In genomic region chr11:69910781-69911560, GRCm38 (mm10) we compare ENCODE assay signal across 20 mouse cellular contexts. TPM values are rescaled to one million over a fixed set of nuclear protein-coding genes. Genes with fewer than 3 reads are reported as not detected.
DNase-seq lines count a peak whose midpoint lies in the region; ATAC-seq lines count a peak whose summit lies in the region.
"Had no signal": no experiment of that assay in that cellular context is flagged by ENCODE, and none has a peak within 500 bp of the region (broad histone marks: within the 10 kb centered on the region; RNA-seq: fewer than 3 reads in every experiment).

No protein-coding gene starts in this region.

- peak overlapping the region; percentile 7; the same call in 1 of the 2 replicates for H3K4me3 ChIP-seq in hindbrain, embryonic 10.5 days
- H3K4me3 ChIP-seq in hindbrain, embryonic 11.5 days (ENCODE audit: low read depth, low read length) = no peak overlapping the region
- 0 out of 2 replicates have a peak overlapping the region, but pooled peaks have one; percentile 1 for H3K4me3 ChIP-seq in midbrain, embryonic 10.5 days
- H3K4me3 ChIP-seq in midbrain, embryonic 14.5 days (replicated peaks; ENCODE audit: low read depth, low read length) = no peak overlapping the region
- H3K4me3 ChIP-seq: gastrocnemius, adult 2 months; heart, adult 2 months; hindbrain, embryonic 15.5 days; intestine, embryonic 15.5 days; limb, embryonic 13.5 days; liver, embryonic 15.5 days; midbrain, embryonic 12.5 days had no signal

- peaks cover 31% of the 10 kb centered on the region for H3K4me1 ChIP-seq in hindbrain, embryonic 10.5 days (replicated peaks)
- H3K4me1 ChIP-seq in hindbrain, embryonic 11.5 days (replicated peaks; ENCODE audit: control insufficient read depth, insufficient read depth, low read length) = peaks cover 11% of the 10 kb centered on the region
- peaks cover 29% of the 10 kb centered on the region for H3K4me1 ChIP-seq in midbrain, embryonic 10.5 days
- H3K4me1 ChIP-seq in midbrain, embryonic 14.5 days (ENCODE audit: control insufficient read depth, insufficient read depth, low read length) = peaks cover 17% of the 10 kb centered on the region

- peaks cover 90% of the 10 kb centered on the region for H3K36me3 ChIP-seq in hindbrain, embryonic 10.5 days
- peaks cover 34% of the 10 kb centered on the region for H3K36me3 ChIP-seq in hindbrain, embryonic 11.5 days (ENCODE audit: control insufficient read depth, insufficient read depth, low read length)
- H3K36me3 ChIP-seq in midbrain, embryonic 10.5 days = peaks cover 90% of the 10 kb centered on the region
- H3K36me3 ChIP-seq in midbrain, embryonic 14.5 days (ENCODE audit: control insufficient read depth, insufficient read depth, low read length) = peaks cover 88% of the 10 kb centered on the region

- no peaks in the 10 kb centered on the region for H3K27me3 ChIP-seq in hindbrain, embryonic 10.5 days (ENCODE audit: insufficient read depth, poor library complexity, severe bottlenecking)
- no peaks in the 10 kb centered on the region for H3K27me3 ChIP-seq in hindbrain, embryonic 11.5 days (ENCODE audit: control insufficient read depth, insufficient read depth, low read length)
- no peaks in the 10 kb centered on the region for H3K27me3 ChIP-seq in midbrain, embryonic 10.5 days (ENCODE audit: low read depth, poor library complexity, severe bottlenecking)
- H3K27me3 ChIP-seq in midbrain, embryonic 14.5 days (ENCODE audit: control insufficient read depth, insufficient read depth, low read length) = no peaks in the 10 kb centered on the region
- H3K27me3 ChIP-seq: hindbrain, embryonic 15.5 days; intestine, embryonic 15.5 days; limb, embryonic 13.5 days; liver, embryonic 15.5 days; midbrain, embryonic 12.5 days had no signal

- ATAC-seq in hindbrain, embryonic 11.5 days (ENCODE audit: low FRiP score) = no peak
- ATAC-seq in midbrain, embryonic 14.5 days (ENCODE audit: low FRiP score, low TSS enrichment) = no peak
- ATAC-seq: intestine, embryonic 15.5 days had no signal

- DNase-seq in hindbrain, embryonic 10.5 days (ENCODE audit: low spot score) = no peak
- DNase-seq in hindbrain, embryonic 11.5 days (ENCODE audit: low spot score) = no peak
- DNase-seq in midbrain, embryonic 10.5 days (ENCODE audit: low spot score) = no peak
- no peak for DNase-seq in midbrain, embryonic 14.5 days
- DNase-seq in kidney, postnatal 10 days = peak; percentile 65
- DNase-seq in kidney, postnatal 4 days = peak; percentile 25 to 57
- DNase-seq in B cell, adult 2 months = no peak
- no peak for DNase-seq in layer of hippocampus, adult 9-10 months (ENCODE audit: low spot score)
- DNase-seq: adrenal gland, adult 8-10 months; cerebellum, postnatal 14 days; embryo, embryonic 11 days; gastrocnemius, adult 2 months; heart, adult 2 months; heart, postnatal 10 days had no signal

- 93% methylated on average over 17 of the region's 17 CpGs for WGBS in hindbrain, embryonic 10.5 days
- WGBS in hindbrain, embryonic 11.5 days = 91% methylated on average over 17 of the region's 17 CpGs
- 93% methylated on average over 17 of the region's 17 CpGs for WGBS in midbrain, embryonic 10.5 days
- WGBS in midbrain, embryonic 14.5 days = 94% methylated on average over 17 of the region's 17 CpGs

- no peak overlapping the region for H3K9ac ChIP-seq in hindbrain, embryonic 11.5 days (ENCODE audit: low read depth, low read length)
- no peak overlapping the region for H3K9ac ChIP-seq in midbrain, embryonic 14.5 days (replicated peaks; ENCODE audit: low read length)
- H3K9ac ChIP-seq: hindbrain, embryonic 15.5 days; intestine, embryonic 15.5 days; limb, embryonic 13.5 days; liver, embryonic 15.5 days had no signal

- H3K27ac ChIP-seq in hindbrain, embryonic 10.5 days = no peak overlapping the region
- no peak overlapping the region for H3K27ac ChIP-seq in hindbrain, embryonic 11.5 days (ENCODE audit: low read depth, low read length)
- no peak overlapping the region for H3K27ac ChIP-seq in midbrain, embryonic 10.5 days (replicated peaks)
- no peak overlapping the region for H3K27ac ChIP-seq in midbrain, embryonic 14.5 days (replicated peaks; ENCODE audit: low read depth, low read length)
- H3K27ac ChIP-seq: gastrocnemius, adult 2 months; heart, adult 2 months; hindbrain, embryonic 15.5 days; intestine, embryonic 15.5 days; limb, embryonic 13.5 days; liver, embryonic 15.5 days; macrophage; midbrain, embryonic 12.5 days had no signal

- no peaks in the 10 kb centered on the region for H3K9me3 ChIP-seq in hindbrain, embryonic 10.5 days
- no peaks in the 10 kb centered on the region for H3K9me3 ChIP-seq in hindbrain, embryonic 11.5 days (ENCODE audit: control insufficient read depth, low read length)
- no peaks in the 10 kb centered on the region for H3K9me3 ChIP-seq in midbrain, embryonic 10.5 days (replicated peaks)
- no peaks in the 10 kb centered on the region for H3K9me3 ChIP-seq in midbrain, embryonic 14.5 days (ENCODE audit: control insufficient read depth, low read length)
- H3K9me3 ChIP-seq: hindbrain, embryonic 15.5 days; intestine, embryonic 15.5 days; limb, embryonic 13.5 days; liver, embryonic 15.5 days; midbrain, embryonic 12.5 days had no signal

- no peak overlapping the region for H3K4me2 ChIP-seq in hindbrain, embryonic 11.5 days (replicated peaks; ENCODE audit: low read depth, low read length)
- H3K4me2 ChIP-seq in midbrain, embryonic 14.5 days (ENCODE audit: low read length) = no peak overlapping the region
- H3K4me2 ChIP-seq: hindbrain, embryonic 15.5 days; intestine, embryonic 15.5 days; limb, embryonic 13.5 days; liver, embryonic 15.5 days; midbrain, embryonic 12.5 days had no signal

RNA-seq across cellular contexts. Expression of gene Gps2, which starts 2.7 kb away (rescaled TPM):
- polyA plus RNA-seq in hindbrain, embryonic 10.5 days (2016; fragmentation: Nextera tagmentation; extraction: Ambion mirVana) = 96.8 and 105 TPM in 2 replicates
- 84.3 and 89.0 TPM in 2 replicates for polyA plus RNA-seq in hindbrain, embryonic 11.5 days (2014; fragmentation: Nextera tagmentation; extraction: Ambion mirVana)
- polyA plus RNA-seq in midbrain, embryonic 10.5 days (2016; fragmentation: Nextera tagmentation; extraction: Ambion mirVana) = 98.4 and 111 TPM in 2 replicates
- 56.4 and 62.4 TPM in 2 replicates for polyA plus RNA-seq in midbrain, embryonic 14.5 days (2014; fragmentation: Nextera tagmentation; extraction: Ambion mirVana)

RNA-seq across cellular contexts. Expression of gene Neurl4, which starts 10.1 kb away (rescaled TPM):
- 12.5 and 13.4 TPM in 2 replicates for polyA plus RNA-seq in hindbrain, embryonic 10.5 days (2016; fragmentation: Nextera tagmentation; extraction: Ambion mirVana)
- 15.0 and 20.6 TPM in 2 replicates for polyA plus RNA-seq in hindbrain, embryonic 11.5 days (2014; fragmentation: Nextera tagmentation; extraction: Ambion mirVana)
- 12.8 and 14.3 TPM in 2 replicates for polyA plus RNA-seq in midbrain, embryonic 10.5 days (2016; fragmentation: Nextera tagmentation; extraction: Ambion mirVana)
- 27.5 and 29.0 TPM in 2 replicates for polyA plus RNA-seq in midbrain, embryonic 14.5 days (2014; fragmentation: Nextera tagmentation; extraction: Ambion mirVana)

RNA-seq across cellular contexts. Expression of gene 2810408A11Rik, which starts 10.2 kb away (rescaled TPM):
- polyA plus RNA-seq in hindbrain, embryonic 10.5 days (2016; fragmentation: Nextera tagmentation; extraction: Ambion mirVana) = 11.4 and 15.2 TPM in 2 replicates
- 14.5 and 14.7 TPM in 2 replicates for polyA plus RNA-seq in hindbrain, embryonic 11.5 days (2014; fragmentation: Nextera tagmentation; extraction: Ambion mirVana)
- polyA plus RNA-seq in midbrain, embryonic 10.5 days (2016; fragmentation: Nextera tagmentation; extraction: Ambion mirVana) = 14.8 and 20.5 TPM in 2 replicates
- 9.4 and 13.0 TPM in 2 replicates for polyA plus RNA-seq in midbrain, embryonic 14.5 days (2014; fragmentation: Nextera tagmentation; extraction: Ambion mirVana)
- polyA plus RNA-seq: macrophage had no signal

RNA-seq across cellular contexts. Expression of gene Eif5a, which starts 10.8 kb away (rescaled TPM):
- polyA plus RNA-seq in hindbrain, embryonic 10.5 days (2016; fragmentation: Nextera tagmentation; extraction: Ambion mirVana) = 2,350 and 2,667 TPM in 2 replicates
- 1,842 and 1,860 TPM in 2 replicates for polyA plus RNA-seq in hindbrain, embryonic 11.5 days (2014; fragmentation: Nextera tagmentation; extraction: Ambion mirVana)
- polyA plus RNA-seq in midbrain, embryonic 10.5 days (2016; fragmentation: Nextera tagmentation; extraction: Ambion mirVana) = 2,258 and 2,701 TPM in 2 replicates
- polyA plus RNA-seq in midbrain, embryonic 14.5 days (2014; fragmentation: Nextera tagmentation; extraction: Ambion mirVana) = 1,083 and 1,099 TPM in 2 replicates

RNA-seq across cellular contexts. Expression of gene Acap1, which starts 15.6 kb away (rescaled TPM):
- 1.2 and 1.4 TPM in 2 replicates for polyA plus RNA-seq in hindbrain, embryonic 10.5 days (2016; fragmentation: Nextera tagmentation; extraction: Ambion mirVana)
- polyA plus RNA-seq in hindbrain, embryonic 11.5 days (2014; fragmentation: Nextera tagmentation; extraction: Ambion mirVana) = 0.45 and 1.4 TPM in 2 replicates
- 1.0 and 1.2 TPM in 2 replicates for polyA plus RNA-seq in midbrain, embryonic 10.5 days (2016; fragmentation: Nextera tagmentation; extraction: Ambion mirVana)
- polyA plus RNA-seq in midbrain, embryonic 14.5 days (2014; fragmentation: Nextera tagmentation; extraction: Ambion mirVana) = 0.17 and 0.30 TPM in 2 replicates

Comparison
In these comparisons a context has a peak if more than half of its experiments do, and no peak if none do; other contexts are left out.
1. H3K4me3 ChIP-seq: peak in hindbrain, embryonic 10.5 days (single experiment) and midbrain, embryonic 10.5 days (single experiment); none in hindbrain, embryonic 11.5 days (single experiment) and midbrain, embryonic 14.5 days (single experiment).
2. DNase-seq: peak in kidney, postnatal 10 days (single experiment) and kidney, postnatal 4 days (2 of 2); none in hindbrain, embryonic 10.5 days (single experiment), hindbrain, embryonic 11.5 days (single experiment), midbrain, embryonic 10.5 days (single experiment), midbrain, embryonic 14.5 days (single experiment), B cell, adult 2 months (0 of 2) and layer of hippocampus, adult 9-10 months (single experiment).